Mouse (Mus musculus): ENCODE data around the gene Hook1.

GRCm38 (mm10) chr4:96060106-96060505, 93.1 kb downstream of the Hook1 start:
- TF ChIP-seq CTCF (IDR thresholded peaks at IDR 0.05; ENCODE audit: low read depth): no peak
- TF ChIP-seq EP300 (optimal IDR thresholded peaks at IDR 0.05): no peak
